Mouse (Mus musculus): ENCODE measurements at regions not wholly inside any gene's neighbourhood (a gene's known extent, or its start where the extent isn't known, plus 50 kb on each side); places are given as distances from the start of the nearest gene placed in this dataset.

- TF ChIP-seq CTCF (IDR thresholded peaks at IDR 0.05; ENCODE audit: borderline replicate concordance, extremely low read depth, insufficient read depth, insufficient read length) (no peak), POLR2A (IDR thresholded peaks at IDR 0.05; ENCODE audit: borderline replicate concordance, extremely low read depth, insufficient read depth, insufficient read length, poor library complexity, severe bottlenecking) (no peak)
These were observed 80.5 kb upstream of the Ptpn1 start for GRCm38 (mm10) chr2:167851216-167851896.
